Mouse (Mus musculus) ES-E14 (cell line): ENCODE measurements around the gene Spn.

Source experiments
- CHD2 ChIP-seq: IDR thresholded peaks from 2 replicates; pipeline ENCODE4 v1.6.1; 2014; ENCODE audit warnings: mild to moderate bottlenecking, low read depth, low read length, inconsistent platforms
- MAFK ChIP-seq: IDR thresholded peaks from 2 replicates; pipeline ENCODE4 v1.6.1; 2014; ENCODE audit warnings: mild to moderate bottlenecking, low read depth, low read length, inconsistent platforms; ENCODE audit not compliant: insufficient read depth
- ZC3H11A ChIP-seq: IDR thresholded peaks from 2 replicates; pipeline ENCODE4 v1.6.1; 2012; ENCODE audit warnings: low read depth, mild to moderate bottlenecking, inconsistent platforms, low read length, borderline replicate concordance
- ZNF384 ChIP-seq: IDR thresholded peaks from 2 replicates; pipeline ENCODE4 v1.6.1; 2012; ENCODE audit warnings: low read depth, low read length, inconsistent platforms

DNA sequence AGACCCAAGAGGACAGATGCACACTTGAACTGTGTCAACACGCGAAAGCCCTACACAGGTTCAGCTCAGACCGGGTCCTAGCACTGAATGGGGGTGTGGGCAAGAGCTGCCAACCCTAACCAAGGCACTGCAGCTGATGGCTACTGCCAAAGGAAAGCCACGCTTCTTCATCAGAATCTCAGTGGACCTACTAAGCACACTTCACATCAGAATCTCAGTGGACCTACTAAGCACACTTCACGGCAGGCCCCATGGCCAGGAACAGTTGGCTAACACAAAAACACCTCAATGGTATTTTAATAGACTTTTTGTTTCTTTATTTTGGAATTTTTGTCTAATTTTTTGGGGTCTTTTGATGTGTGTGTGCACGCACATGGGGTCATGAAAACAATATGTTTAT is 14.8 kb upstream of the Spn start:
- TF ChIP-seq ZNF384 (no peak), MAFK (no peak), CHD2 (no peak), ZC3H11A (no peak)
